Mouse (Mus musculus) CH12.LX (cell line): ENCODE data around the gene Scml4. TPM values are rescaled to one million over a fixed set of nuclear protein-coding genes. Genes with fewer than 3 reads are reported as not detected.

Experiments
- DNase-seq: peaks from one replicate; pipeline ENCODE4 v3.0.0-alpha.2; 2013; ENCODE audit errors: extremely low read depth
- H3K27ac ChIP-seq: 2 replicates; pipeline ENCODE4 v1.5.1; 2012; ENCODE audit warnings: low read depth, mild to moderate bottlenecking, control low read depth, moderate library complexity; ENCODE audit not compliant: insufficient read depth
- H3K27me3 ChIP-seq: replicated peaks from 2 replicates; pipeline ENCODE3; 2012; ENCODE audit warnings: inconsistent platforms
- H3K36me3 ChIP-seq, 2 experiments: replicated peaks in 1 of 2; 2 replicates each; pipeline versions ENCODE3 to v1.6.1; 2012; ENCODE audit warnings: inconsistent platforms in 1 of 2, low read length in 1 of 2, mild to moderate bottlenecking in 1 of 2, mixed read lengths in 1 of 2, moderate library complexity in 1 of 2; ENCODE audit not compliant: control insufficient read depth in 1 of 2, insufficient read depth in 1 of 2
- H3K4me1 ChIP-seq, 2 experiments: 2 replicates each; pipeline ENCODE4 v1.6.1; 2012; ENCODE audit warnings: inconsistent platforms in 1 of 2, moderate library complexity in 1 of 2; ENCODE audit not compliant: insufficient read depth in 2 of 2, control insufficient read depth in 1 of 2
- H3K4me2 ChIP-seq: 2 replicates; pipeline ENCODE4 v1.6.1; 2012; ENCODE audit warnings: low read depth, mild to moderate bottlenecking, control low read depth; ENCODE audit not compliant: poor library complexity, insufficient read depth, severe bottlenecking
- H3K4me3 ChIP-seq, 3 experiments: fragments of 150-350 bp in 1 of 3; sonication (generic) in 1 of 3; replicated peaks in 1 of 3; 2 replicates each; pipeline versions ENCODE3 to v1.5.1; 2011 to 2012; ENCODE audit warnings: low read depth in 2 of 3, low read length in 2 of 3, mild to moderate bottlenecking in 2 of 3, moderate library complexity in 2 of 3, control low read depth in 1 of 3, improper control_type of control experiment in 1 of 3, inconsistent platforms in 1 of 3, mixed read lengths in 1 of 3; ENCODE audit not compliant: poor library complexity in 1 of 3
- H3K79me2 ChIP-seq: replicated peaks from 2 replicates; pipeline ENCODE4 v1.6.1; 2012; ENCODE audit warnings: mild to moderate bottlenecking, moderate library complexity; ENCODE audit not compliant: control insufficient read depth, poor library complexity, insufficient read depth, severe bottlenecking; ENCODE audit errors: extremely low read depth
- H3K9ac ChIP-seq: 2 replicates; pipeline ENCODE4 v1.6.1; 2012; ENCODE audit warnings: low read depth, mild to moderate bottlenecking, control low read depth, moderate library complexity; ENCODE audit not compliant: insufficient read depth
- H3K9me3 ChIP-seq: replicated peaks from 2 replicates; pipeline ENCODE3; 2012; ENCODE audit warnings: low read length, inconsistent platforms, mixed read lengths
- CHD1 ChIP-seq: IDR thresholded peaks from 2 replicates; pipeline ENCODE4 v1.6.1; 2012; ENCODE audit warnings: low read depth, low read length, improper control_type of control experiment, inconsistent platforms
- CTCF ChIP-seq, 2 experiments: IDR thresholded peaks in 1 of 2; conservative IDR thresholded peaks in 1 of 2; 2 replicates each; pipeline ENCODE4 v1.5.1; 2011 to 2012; ENCODE audit warnings: low read depth in 2 of 2, low read length in 2 of 2, improper control_type of control experiment in 1 of 2, inconsistent platforms in 1 of 2, mild to moderate bottlenecking in 1 of 2, moderate library complexity in 1 of 2
- E2F4 ChIP-seq: IDR thresholded peaks from 2 replicates; pipeline ENCODE4 v1.6.1; 2011; ENCODE audit warnings: low read depth, low read length, improper control_type of control experiment; ENCODE audit not compliant: insufficient replicate concordance
- EP300 ChIP-seq: IDR thresholded peaks from 2 replicates; pipeline ENCODE4 v1.6.1; 2011; ENCODE audit warnings: low read length, improper control_type of control experiment
- ETS1 ChIP-seq: conservative IDR thresholded peaks from 2 replicates; pipeline ENCODE4 v1.6.1; 2012; ENCODE audit warnings: low read depth, mild to moderate bottlenecking, inconsistent platforms, low read length, improper control_type of control experiment, moderate library complexity
- IRF4 ChIP-seq: IDR thresholded peaks from 2 replicates; pipeline ENCODE4 v1.6.1; 2014; ENCODE audit warnings: low read depth, mild to moderate bottlenecking, inconsistent platforms, low read length, improper control_type of control experiment
- JUND ChIP-seq: conservative IDR thresholded peaks from 2 replicates; pipeline ENCODE4 v1.6.1; 2011; ENCODE audit warnings: low read depth, low read length, improper control_type of control experiment
- KAT2A ChIP-seq: IDR thresholded peaks from 2 replicates; pipeline ENCODE4 v1.6.1; 2012; ENCODE audit warnings: low read length, improper control_type of control experiment, inconsistent platforms; ENCODE audit not compliant: insufficient replicate concordance
- MEF2A ChIP-seq: IDR thresholded peaks from 2 replicates; pipeline ENCODE4 v1.6.1; 2014; ENCODE audit warnings: low read depth, mild to moderate bottlenecking, inconsistent platforms, low read length, improper control_type of control experiment, borderline replicate concordance
- MYC ChIP-seq: IDR thresholded peaks from 2 replicates; pipeline ENCODE4 v1.6.1; 2011; ENCODE audit warnings: low read depth, mild to moderate bottlenecking, improper control_type of control experiment, low read length
- NELFE ChIP-seq: IDR thresholded peaks from 2 replicates; pipeline ENCODE4 v1.6.1; 2011; ENCODE audit warnings: low read depth, low read length, improper control_type of control experiment
- PAX5 ChIP-seq: IDR thresholded peaks from 2 replicates; pipeline ENCODE4 v1.6.1; 2012; ENCODE audit warnings: low read length, inconsistent platforms, mixed read lengths
- POLR2A ChIP-seq: IDR thresholded peaks from 2 replicates; pipeline ENCODE4 v1.6.1; 2011; ENCODE audit warnings: low read depth, mild to moderate bottlenecking, improper control_type of control experiment, low read length
- RCOR1 ChIP-seq: conservative IDR thresholded peaks from 2 replicates; pipeline ENCODE4 v1.6.1; 2012; ENCODE audit warnings: low read depth, mild to moderate bottlenecking, inconsistent platforms, low read length, improper control_type of control experiment
- ZC3H11A ChIP-seq: IDR thresholded peaks from 2 replicates; pipeline ENCODE4 v1.6.1; 2012; ENCODE audit warnings: low read depth, mild to moderate bottlenecking, inconsistent platforms, low read length, improper control_type of control experiment
- ZKSCAN1 ChIP-seq: IDR thresholded peaks from 2 replicates; pipeline ENCODE4 v1.6.1; 2012; ENCODE audit warnings: low read depth, inconsistent platforms, low read length, improper control_type of control experiment, borderline replicate concordance
- ZMIZ1 ChIP-seq: IDR thresholded peaks from 2 replicates; pipeline ENCODE4 v1.6.1; 2012; ENCODE audit warnings: low read depth, mild to moderate bottlenecking, inconsistent platforms, low read length, improper control_type of control experiment
- dilution Hi-C: fragments of 300-500 bp; cut with MboI; formaldehyde crosslinking; loops from 2 replicates; pipeline ENCODE4 v1.14.3; 2020; ENCODE audit warnings: low sequenced_read_pairs; ENCODE audit not compliant: extremely low pct_unique_long_range_greater_than_20kb, extremely low pct_ligation_motif_present
- in situ Hi-C: fragments of 300-500 bp; cut with MboI; formaldehyde crosslinking; loops from 3 replicates; pipeline ENCODE4 v1.14.3; 2019; ENCODE audit warnings: low sequenced_read_pairs, low pct_ligation_motif_present, low pct_unique_long_range_greater_than_20kb, mixed read lengths
- polyA plus RNA-seq: library from polyadenylated mRNA; unstranded; fragments of >175 nt; gene quantifications from 2 replicates; pipeline ENCODE4 v1.2.1, GENCODE M21; 2012; ENCODE audit warnings: low read depth; ENCODE audit not compliant: insufficient read length
- total RNA-seq, 2 experiments: library from RNA; depleted of rRNA; stranded (reverse); fragments of 300-350 nt in 1 of 2; fragments of >200 nt in 1 of 2; gene quantifications; 2 replicates each; pipeline ENCODE4 v1.2.3; 2012 to 2014

Gene Scml4
- total and polyA plus RNA-seq, 3 experiments, result 2.7 to 3.3 (median 3.0) TPM

DNA sequence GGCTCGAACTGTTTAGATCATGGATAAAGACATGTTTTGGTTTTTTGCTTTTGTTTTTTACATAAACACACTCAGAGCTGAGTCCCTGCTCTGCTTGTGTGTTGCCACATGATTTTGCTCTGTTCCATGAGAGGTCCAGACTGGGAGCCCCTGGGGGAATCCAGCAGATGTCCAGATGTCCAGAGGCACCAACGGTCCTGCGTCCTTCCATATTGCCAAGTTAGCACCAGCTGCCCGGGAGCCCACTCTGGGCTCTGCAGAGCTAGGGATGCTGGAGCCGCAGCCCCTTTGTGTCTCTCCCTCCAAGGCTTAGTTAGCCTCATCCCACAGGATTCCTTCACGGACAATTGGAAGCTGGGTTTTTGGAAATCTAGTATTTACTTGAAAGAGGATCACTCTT lies 101.6 kb downstream of the Scml4 start:
- Histone ChIP-seq H3K27me3 (no peaks in the 10 kb centered on the region), H3K36me3 (no peaks in the 10 kb centered on the region), H3K9ac (no peak overlapping the region), H3K4me1 (peaks cover 7 to 14% of the 10 kb centered on the region in 2 experiments), H3K9me3 (no peaks in the 10 kb centered on the region), H3K4me2 (no peak overlapping the region), H3K4me3 (no peak overlapping the region), H3K79me2 (no peaks in the 10 kb centered on the region), H3K27ac (no peak overlapping the region)
- no peak for DNase-seq
- dilution Hi-C loops, result no loop called here
- in situ Hi-C loops, result no loop called here
- TF ChIP-seq NELFE, result no peak
- TF ChIP-seq CHD1, result no peak
- no peak for TF ChIP-seq POLR2A
- no peak for TF ChIP-seq MYC

DNA sequence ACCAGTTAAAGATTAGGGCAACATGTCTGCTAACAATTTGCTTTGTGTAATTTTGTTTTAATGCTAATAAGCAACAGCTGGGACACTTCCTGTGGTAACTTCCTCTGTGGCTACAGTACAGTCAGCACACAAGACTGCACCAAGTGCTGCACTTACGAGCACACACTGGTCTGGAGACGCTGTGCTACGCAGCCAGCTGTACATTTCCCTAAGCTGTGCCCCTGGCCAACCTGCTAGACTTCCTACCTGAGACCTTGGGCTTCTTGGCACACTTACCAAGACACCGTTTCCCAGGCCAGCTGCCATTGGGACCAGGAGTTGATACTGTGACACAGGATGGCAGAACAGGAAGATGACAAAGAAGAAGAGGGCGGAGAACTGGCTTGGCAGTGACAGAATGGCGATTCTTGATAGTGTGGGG lies 102.0 kb downstream of the Scml4 start:
- H3K4me1 ChIP-seq, result peaks cover 7 to 14% of the 10 kb centered on the region in 2 experiments
- H3K27ac ChIP-seq, result no peak overlapping the region
- H3K9me3 ChIP-seq, result no peaks in the 10 kb centered on the region
- no peak overlapping the region for H3K4me2 ChIP-seq
- no peak overlapping the region for H3K9ac ChIP-seq
- no peaks in the 10 kb centered on the region for H3K79me2 ChIP-seq
- H3K4me3 ChIP-seq, result no peak overlapping the region
- DNase-seq, result peak; percentile 8
- H3K36me3 ChIP-seq, result no peaks in the 10 kb centered on the region
- in situ Hi-C loops (no loop called here), dilution Hi-C loops (no loop called here)
- TF ChIP-seq E2F4 (no peak), JUND (no peak), ZMIZ1 (no peak), PAX5 (no peak), EP300 (no peak), ZKSCAN1 (no peak), IRF4 (no peak), CTCF (conservative IDR thresholded peaks at IDR 0.05 in 1 of 2, IDR thresholded peaks at IDR 0.05 in 1 of 2; ENCODE audit: low read depth in 2 of 2, low read length in 2 of 2) (no peak)
- H3K27me3 ChIP-seq, result no peaks in the 10 kb centered on the region

DNA sequence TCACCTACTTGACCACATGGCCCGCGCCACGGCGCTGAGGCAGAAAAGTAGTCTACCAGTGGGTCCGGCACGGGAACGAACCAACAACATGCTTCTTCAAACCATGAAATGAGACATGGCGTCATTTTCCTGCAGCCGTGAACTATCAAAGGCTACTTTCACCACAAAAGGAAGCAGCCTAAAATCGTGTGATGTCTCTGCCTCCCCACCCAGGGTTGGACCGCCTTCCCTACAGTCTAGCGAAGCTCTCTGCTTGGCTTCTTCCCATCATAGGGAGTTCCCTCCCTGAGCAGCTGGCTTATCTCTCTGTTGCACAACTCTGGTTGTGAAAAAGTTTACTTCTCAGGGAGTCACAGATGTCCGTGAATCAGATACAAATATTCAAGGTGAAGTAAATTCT lies 102.5 kb downstream of the Scml4 start:
- Histone ChIP-seq H3K4me3 (no peak overlapping the region), H3K4me1 (peaks cover 7 to 14% of the 10 kb centered on the region in 2 experiments), H3K27me3 (no peaks in the 10 kb centered on the region), H3K27ac (no peak overlapping the region), H3K9me3 (no peaks in the 10 kb centered on the region), H3K36me3 (no peaks in the 10 kb centered on the region), H3K9ac (no peak overlapping the region), H3K4me2 (no peak overlapping the region), H3K79me2 (no peaks in the 10 kb centered on the region)
- DNase-seq, result no peak
- dilution Hi-C loops, result no loop called here
- TF ChIP-seq E2F4, result no peak
- no peak for TF ChIP-seq RCOR1
- TF ChIP-seq ZC3H11A, result no peak
- no peak for TF ChIP-seq KAT2A
- TF ChIP-seq ETS1, result no peak
- TF ChIP-seq PAX5, result no peak
- TF ChIP-seq MEF2A, result no peak
- in situ Hi-C loops, result no loop called here
